Mouse (Mus musculus) CH12.LX (cell line): ENCODE data around the gene Pld5.

Experiments
- CTCF ChIP-seq, 2 experiments: IDR thresholded peaks in 1 of 2; conservative IDR thresholded peaks in 1 of 2; 2 replicates each; pipeline ENCODE4 v1.5.1; 2011 to 2012; ENCODE audit warnings: low read depth in 2 of 2, low read length in 2 of 2, improper control_type of control experiment in 1 of 2, inconsistent platforms in 1 of 2, mild to moderate bottlenecking in 1 of 2, moderate library complexity in 1 of 2
- POLR2A ChIP-seq: IDR thresholded peaks from 2 replicates; pipeline ENCODE4 v1.6.1; 2011; ENCODE audit warnings: low read depth, mild to moderate bottlenecking, improper control_type of control experiment, low read length

DNA sequence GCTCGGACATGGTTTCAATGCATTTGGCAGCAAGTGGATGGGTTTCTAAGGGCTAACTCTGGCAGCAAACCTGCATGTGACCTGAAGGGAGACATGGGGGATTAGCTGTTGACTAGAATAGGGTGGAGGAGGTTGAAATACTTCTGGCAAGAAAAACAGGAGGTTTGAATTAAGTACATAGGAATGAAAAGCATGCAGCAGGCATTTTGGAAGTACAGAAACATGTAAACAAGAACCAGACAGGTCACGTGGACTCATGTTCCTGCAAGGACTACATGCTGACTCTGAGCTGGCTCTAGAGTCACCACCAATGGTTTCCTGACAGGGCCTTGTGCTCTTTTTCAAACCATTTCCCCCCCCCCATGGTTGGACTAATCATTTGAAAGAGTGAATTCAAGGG is 183.0 kb downstream of the Pld5 start:
- TF ChIP-seq CTCF (conservative IDR thresholded peaks at IDR 0.05 in 1 of 2, IDR thresholded peaks at IDR 0.05 in 1 of 2; ENCODE audit: low read depth in 2 of 2, low read length in 2 of 2) (no peak), POLR2A (no peak)
